Mouse (Mus musculus) small intestine, adult 2 months (tissue): ENCODE data around the gene Ppp2r3c.

Experiments used
- CTCF ChIP-seq: fragments of 200-500 bp; IDR thresholded peaks from 2 replicates; pipeline ENCODE4 v1.5.1; 2012; ENCODE audit warnings: low read depth, mild to moderate bottlenecking, control low read depth, inconsistent platforms, low read length, moderate library complexity, mixed read lengths; ENCODE audit not compliant: insufficient replicate concordance, insufficient read length; ENCODE audit errors: extremely low read depth
- POLR2A ChIP-seq: fragments of 200-500 bp; IDR thresholded peaks from 2 replicates; pipeline ENCODE4 v1.6.1; 2012; ENCODE audit warnings: low read depth, mild to moderate bottlenecking, control low read depth, inconsistent platforms, low read length, moderate library complexity

GRCm38 (mm10) chr12:55325702-55326101 lies 22.9 kb upstream of the Ppp2r3c start:
- TF ChIP-seq CTCF = no peak
- TF ChIP-seq POLR2A = no peak
